Mouse (Mus musculus): ENCODE measurements around the gene Serpina3m. TPM values are rescaled to one million over a fixed set of nuclear protein-coding genes. Genes with fewer than 3 reads are reported as not detected.

Serpina3m gene
- total RNA-seq, 2 experiments from 2014 or later, result not detected

GRCm38 (mm10) chr12:104443716-104444115 is 105.4 kb downstream of the Serpina3m start:
- intact Hi-C loops (cut with DNase I), result loop anchor here (10.0 kb wide), 1 partner anchor 371 kb away; no protein-coding TSS in a partner anchor
- TF ChIP-seq CTCF (IDR thresholded peaks at IDR 0.05), result no peak
- Histone ChIP-seq H3K27ac (no peak overlapping the region), H3K4me3 (no peak overlapping the region)
- DNase-seq, result no peak

Other genes starting within 250 kb of the Serpina3m start
- not detected for gene Serpina5, start 237.4 kb upstream of the Serpina3m start, total RNA-seq (2021)
- not detected for gene Serpina3a, start 225.8 kb upstream of the Serpina3m start, total RNA-seq (2021)
- not detected for gene Serpina3b, start 210.5 kb upstream of the Serpina3m start, total RNA-seq (2021)
- gene Serpina3c, start 184.6 kb upstream of the Serpina3m start, total RNA-seq (2021), result 1 to 10 TPM; 1.2 to 1.5 TPM
- gene Serpina3f, start 123.9 kb upstream of the Serpina3m start, total RNA-seq (2021), result not detected
- gene Serpina3g, start 102.2 kb upstream of the Serpina3m start, total RNA-seq (2021), result under 1 TPM in 1 of 2 experiments, not detected in 1; 0.28 TPM
- not detected for gene Serpina3i, start 75.4 kb upstream of the Serpina3m start, total RNA-seq (2021)
- not detected for gene Serpina3j, start 23.9 kb upstream of the Serpina3m start, total RNA-seq (2021)
- under 1 TPM; 0.10 to 0.11 TPM for gene Serpina3k, start within 50 bp of the Serpina3m start, total RNA-seq (2021)
- 1 to 10 TPM; 4.2 to 4.5 TPM for gene Serpina3n, start 68.2 kb downstream of the Serpina3m start, total RNA-seq (2021)
- under 1 TPM in 1 of 2 experiments, not detected in 1; 0.42 TPM for gene Gsc, start 134.8 kb downstream of the Serpina3m start, total RNA-seq (2021)

Measured in gastrocnemius, adult 2 months (tissue).